Mouse (Mus musculus) MEL (cell line): Measurements from ENCODE around the gene Slc2a10. TPM values are rescaled to one million over a fixed set of nuclear protein-coding genes. Genes with fewer than 3 reads are reported as not detected.
A peak's percentile ranks its signal among the peaks of the same experiment; 100 is the strongest.

Experiments
- DNase-seq: peaks from one replicate; pipeline ENCODE4 v3.0.0; 2011; ENCODE audit warnings: low read depth, low spot score
- H3K27ac ChIP-seq: 2 replicates; pipeline ENCODE4 v1.5.1; 2012; ENCODE audit warnings: low read depth, mild to moderate bottlenecking, control low read depth, low read length, moderate library complexity; ENCODE audit not compliant: control insufficient read depth
- H3K27me3 ChIP-seq, 2 experiments: fragments of 150-350 bp in 1 of 2; sonication (generic) in 1 of 2; 2 replicates each; pipeline ENCODE4 v1.6.1; 2012; ENCODE audit warnings: low read length in 2 of 2, mild to moderate bottlenecking in 2 of 2, improper control_type of control experiment in 1 of 2, moderate library complexity in 1 of 2; ENCODE audit not compliant: insufficient read depth in 2 of 2, control insufficient read depth in 1 of 2
- H3K36me3 ChIP-seq, 2 experiments: 2 replicates each; pipeline ENCODE4 v1.6.1; 2012 to 2014; ENCODE audit warnings: low read length in 2 of 2, improper control_type of control experiment in 1 of 2, inconsistent platforms in 1 of 2, mild to moderate bottlenecking in 1 of 2; ENCODE audit not compliant: insufficient read depth in 2 of 2, control insufficient read depth in 1 of 2
- H3K4me1 ChIP-seq, 2 experiments: fragments of 150-350 bp in 1 of 2; sonication (generic) in 1 of 2; 2 replicates each; pipeline ENCODE4 v1.6.1; 2012; ENCODE audit warnings: low read length in 2 of 2, improper control_type of control experiment in 1 of 2, mild to moderate bottlenecking in 1 of 2; ENCODE audit not compliant: insufficient read depth in 2 of 2, control insufficient read depth in 1 of 2
- H3K4me3 ChIP-seq, 2 experiments: fragments of 150-350 bp in 1 of 2; sonication (generic) in 1 of 2; 2 replicates each; pipeline ENCODE4 v1.5.1; 2012; ENCODE audit warnings: low read depth in 2 of 2, low read length in 2 of 2, mild to moderate bottlenecking in 2 of 2, moderate library complexity in 2 of 2, control low read depth in 1 of 2, improper control_type of control experiment in 1 of 2; ENCODE audit not compliant: control insufficient read depth in 1 of 2, insufficient read depth in 1 of 2
- H3K79me2 ChIP-seq: 2 replicates; pipeline ENCODE4 v1.6.1; 2012; ENCODE audit warnings: mild to moderate bottlenecking, low read length, moderate library complexity; ENCODE audit not compliant: control insufficient read depth, poor library complexity, insufficient read depth
- H3K9ac ChIP-seq: 2 replicates; pipeline ENCODE4 v1.6.1; 2012; ENCODE audit warnings: low read depth, mild to moderate bottlenecking, control low read depth, low read length, moderate library complexity; ENCODE audit not compliant: control insufficient read depth, poor library complexity, severe bottlenecking
- H3K9me3 ChIP-seq: fragments of 150-350 bp; sonication (generic); replicated peaks from 2 replicates; pipeline ENCODE4 v1.6.1; 2012; ENCODE audit warnings: mild to moderate bottlenecking, low read length, improper control_type of control experiment, moderate library complexity; ENCODE audit not compliant: insufficient read depth
- BHLHE40 ChIP-seq: IDR thresholded peaks from 2 replicates; pipeline ENCODE4 v1.6.1; 2012; ENCODE audit warnings: low read depth, mild to moderate bottlenecking, inconsistent platforms, low read length, improper control_type of control experiment, borderline replicate concordance
- CTCF ChIP-seq, 3 experiments: IDR thresholded peaks in 2 of 3; conservative IDR thresholded peaks in 1 of 3; 2 replicates each; pipeline ENCODE4 v1.5.1; 2011 to 2012; ENCODE audit warnings: low read length in 3 of 3, low read depth in 2 of 3, mild to moderate bottlenecking in 2 of 3, improper control_type of control experiment in 1 of 3, inconsistent platforms in 1 of 3, mixed read lengths in 1 of 3, moderate library complexity in 1 of 3; ENCODE audit not compliant: control insufficient read depth in 1 of 3, insufficient read depth in 1 of 3, poor library complexity in 1 of 3, severe bottlenecking in 1 of 3
- E2F4 ChIP-seq: IDR thresholded peaks from 2 replicates; pipeline ENCODE4 v1.6.1; 2011; ENCODE audit warnings: low read depth, low read length, improper control_type of control experiment, borderline replicate concordance
- ETS1 ChIP-seq: IDR thresholded peaks from 2 replicates; pipeline ENCODE4 v1.6.1; 2012; ENCODE audit warnings: low read depth, mild to moderate bottlenecking, inconsistent platforms, low read length, improper control_type of control experiment, moderate library complexity
- GABPA ChIP-seq: IDR thresholded peaks from 2 replicates; pipeline ENCODE4 v1.6.1; 2012; ENCODE audit warnings: low read depth, mild to moderate bottlenecking, inconsistent platforms, low read length, improper control_type of control experiment, moderate library complexity
- MAFK ChIP-seq: IDR thresholded peaks from 2 replicates; pipeline ENCODE4 v1.6.1; 2011; ENCODE audit warnings: low read depth, mild to moderate bottlenecking, low read length, improper control_type of control experiment, borderline replicate concordance
- MAX ChIP-seq: IDR thresholded peaks from 2 replicates; pipeline ENCODE4 v1.6.1; 2011; ENCODE audit warnings: low read length, improper control_type of control experiment
- MXI1 ChIP-seq: IDR thresholded peaks from 2 replicates; pipeline ENCODE4 v1.6.1; 2011; ENCODE audit warnings: mild to moderate bottlenecking, low read depth, low read length, improper control_type of control experiment
- MYC ChIP-seq: IDR thresholded peaks from 2 replicates; pipeline ENCODE4 v1.6.1; 2011; ENCODE audit warnings: low read depth, mild to moderate bottlenecking, low read length, improper control_type of control experiment, moderate library complexity
- RAD21 ChIP-seq: IDR thresholded peaks from 2 replicates; pipeline ENCODE4 v1.6.1; 2011; ENCODE audit warnings: mild to moderate bottlenecking, low read depth, low read length, improper control_type of control experiment
- SMC3 ChIP-seq: IDR thresholded peaks from 2 replicates; pipeline ENCODE4 v1.6.1; 2011; ENCODE audit warnings: low read depth, low read length, improper control_type of control experiment
- TAL1 ChIP-seq: IDR thresholded peaks from 2 replicates; pipeline ENCODE4 v1.6.1; 2012; ENCODE audit warnings: mild to moderate bottlenecking, inconsistent platforms, low read length, moderate library complexity, mixed read lengths
- TBP ChIP-seq: IDR thresholded peaks from 2 replicates; pipeline ENCODE4 v1.8.0; 2011; ENCODE audit warnings: low read depth, low read length, improper control_type of control experiment
- UBTF ChIP-seq: IDR thresholded peaks from 2 replicates; pipeline ENCODE4 v1.6.1; 2012; ENCODE audit warnings: low read depth, mild to moderate bottlenecking, inconsistent platforms, low read length, improper control_type of control experiment, moderate library complexity, borderline replicate concordance; ENCODE audit not compliant: insufficient read depth
- USF1 ChIP-seq: IDR thresholded peaks from 2 replicates; pipeline ENCODE4 v1.6.1; 2014; ENCODE audit warnings: low read depth, mild to moderate bottlenecking, inconsistent platforms, low read length, improper control_type of control experiment, moderate library complexity
- ZMIZ1 ChIP-seq: IDR thresholded peaks from 2 replicates; pipeline ENCODE4 v1.6.1; 2012; ENCODE audit warnings: low read depth, mild to moderate bottlenecking, inconsistent platforms, low read length, improper control_type of control experiment, moderate library complexity
- polyA plus RNA-seq, 2 experiments: library from polyadenylated mRNA; stranded (reverse) in 1 of 2; unstranded in 1 of 2; fragments of >175 nt in 1 of 2; fragments of >200 nt in 1 of 2; gene quantifications; 2 replicates each; pipeline versions ENCODE4 v1.2.1 to v1.2.4; 2012; ENCODE audit warnings: low replicate concordance in 2 of 2, low read depth in 1 of 2; ENCODE audit not compliant: insufficient read length in 2 of 2, insufficient read depth in 1 of 2, missing spikeins in 1 of 2
- total RNA-seq: library from RNA; depleted of rRNA; stranded (reverse); fragments of 300-350 nt; gene quantifications from 2 replicates; pipeline ENCODE4 v1.2.3, GENCODE M21; 2012

The Slc2a10 gene
- total and polyA plus RNA-seq, 3 experiments, result not detected

DNA sequence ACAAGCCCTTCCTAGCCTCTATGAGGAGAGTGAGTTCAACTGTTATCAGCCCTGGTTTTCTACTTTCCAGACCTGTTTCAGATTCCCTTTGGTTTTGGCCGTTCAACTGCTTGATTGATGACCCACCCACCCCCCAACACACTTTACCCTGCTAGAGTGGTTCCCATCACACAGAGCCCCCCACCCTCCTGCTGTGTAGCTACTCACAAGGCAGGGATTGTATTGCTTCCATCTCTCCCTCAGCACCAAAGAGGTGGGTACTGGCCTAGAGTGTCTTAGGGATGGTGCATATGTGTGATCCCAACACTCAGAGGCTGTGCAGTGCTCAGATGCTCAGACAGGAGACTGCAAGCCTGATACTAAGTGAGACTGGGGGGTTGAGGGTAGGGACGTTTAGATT, 9.1 kb upstream of the Slc2a10 start:
- H3K27ac ChIP-seq, result no peak overlapping the region
- no peaks in the 10 kb centered on the region for H3K9me3 ChIP-seq
- H3K9ac ChIP-seq, result no peak overlapping the region
- no peak for DNase-seq
- peaks cover 10% of the 10 kb centered on the region for H3K79me2 ChIP-seq
- no peak overlapping the region for H3K4me3 ChIP-seq
- peaks cover 3 to 5% of the 10 kb centered on the region in 2 experiments; a peak in 2 of 4 replicates for H3K4me1 ChIP-seq
- peaks cover 0 to 4% of the 10 kb centered on the region in 2 experiments; a peak in 1 of 4 replicates for H3K36me3 ChIP-seq
- no peaks in the 10 kb centered on the region for H3K27me3 ChIP-seq
- TF ChIP-seq TBP (no peak), MAFK (no peak), TAL1 (no peak), BHLHE40 (no peak), UBTF (no peak), USF1 (no peak), E2F4 (no peak), GABPA (no peak), ZMIZ1 (no peak), MXI1 (no peak), MAX (no peak), ETS1 (no peak)

DNA sequence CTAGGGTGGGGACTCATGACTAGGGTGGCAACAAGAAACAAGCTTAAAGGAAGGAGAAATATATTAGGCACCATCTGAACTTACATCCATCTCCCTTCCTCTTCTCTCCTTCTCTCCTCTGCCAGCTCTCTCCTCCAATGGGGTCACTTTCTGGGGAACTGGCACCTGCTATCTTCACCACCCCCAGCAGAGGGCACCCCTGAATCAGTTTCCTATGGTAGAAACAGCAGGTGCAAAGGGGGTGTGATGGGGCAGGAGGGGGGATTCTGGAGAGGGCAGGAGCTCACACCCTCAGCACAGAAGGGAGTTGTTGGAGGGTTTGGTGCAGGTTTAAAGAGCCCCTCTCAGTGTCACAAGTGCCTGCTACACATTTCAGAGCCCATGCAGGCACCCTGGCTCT, 7.3 kb upstream of the Slc2a10 start:
- Histone ChIP-seq H3K79me2 (peaks cover 10% of the 10 kb centered on the region), H3K9me3 (no peaks in the 10 kb centered on the region), H3K4me1 (peaks cover 3 to 5% of the 10 kb centered on the region in 2 experiments; a peak in 2 of 4 replicates), H3K9ac (no peak overlapping the region), H3K27ac (no peak overlapping the region), H3K4me3 (no peak overlapping the region), H3K36me3 (0 out of 4 replicates have a peak, but pooled peaks cover 0 to 4% of the 10 kb centered on the region in 2 experiments), H3K27me3 (no peaks in the 10 kb centered on the region)
- DNase-seq, result peak; percentile 41
- TF ChIP-seq SMC3 (no peak), RAD21 (peak; percentile 9), MYC (no peak), CTCF (IDR thresholded peaks at IDR 0.05 in 2 of 3, conservative IDR thresholded peaks at IDR 0.05 in 1 of 3; ENCODE audit: control insufficient read depth in 1 of 3, insufficient read depth in 1 of 3, low read depth in 2 of 3, low read length in 3 of 3, poor library complexity in 1 of 3, severe bottlenecking in 1 of 3) (peak; percentile 29 to 53 (median 52); a peak in 5 of 6 replicates)
